Mouse (Mus musculus): ENCODE data around the gene Lrp1.

- TF ChIP-seq CTCF (IDR thresholded peaks at IDR 0.05; ENCODE audit: borderline replicate concordance, insufficient read depth, low read length) (no peak), POLR2A (IDR thresholded peaks at IDR 0.05; ENCODE audit: low read depth, low read length) (no peak)
Measured at GRCm38 (mm10) chr10:127607059-127607458, 13.9 kb downstream of the Lrp1 start.

All from embryonic fibroblast, embryonic 13.5 days (primary cell).